ENCODE assay signal across 31 mouse cellular contexts in the genomic region with DNA sequence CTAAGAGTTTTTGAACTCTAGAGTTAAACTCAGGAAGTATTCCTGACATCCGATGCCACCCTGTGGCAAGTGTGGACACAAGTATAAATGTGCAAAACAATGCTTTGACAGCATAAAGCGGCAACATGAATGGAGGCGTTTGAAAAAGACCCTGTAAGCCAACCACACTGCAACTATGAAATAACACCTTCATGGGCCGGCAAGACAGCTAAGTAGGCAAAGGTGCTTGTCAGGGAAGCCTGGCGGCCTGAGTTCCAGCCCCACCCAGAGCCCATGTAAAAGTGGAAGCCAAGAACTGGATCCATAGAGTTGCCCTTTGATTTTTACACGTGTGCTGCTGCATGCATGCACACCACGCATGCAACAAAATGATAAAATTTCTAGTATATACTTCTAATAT. TPM values are rescaled to one million over a fixed set of nuclear protein-coding genes. Genes with fewer than 3 reads are reported as not detected.
DNase-seq lines count a peak whose midpoint lies in the region; ATAC-seq and TF ChIP-seq lines count a peak whose summit lies in the region.
"Had no signal": no experiment of that assay in that cellular context is flagged by ENCODE, and none has a peak within 500 bp of the region (broad histone marks: within the 10 kb centered on the region; RNA-seq: fewer than 3 reads in every experiment).

No protein-coding gene starts in this region.

- no peaks in the 10 kb centered on the region for H3K36me3 ChIP-seq in heart, embryonic 16.5 days (ENCODE audit: control insufficient read depth, insufficient read depth)
- no peaks in the 10 kb centered on the region for H3K36me3 ChIP-seq in heart, embryonic 12.5 days
- H3K36me3 ChIP-seq: hindbrain, embryonic 13.5 days; limb, embryonic 10.5 days; limb, embryonic 15.5 days; neural tube, embryonic 13.5 days had no signal

- H3K4me1 ChIP-seq in heart, embryonic 16.5 days (ENCODE audit: control insufficient read depth, insufficient read depth, low read length) = peaks cover 27% of the 10 kb centered on the region
- peaks cover 20% of the 10 kb centered on the region for H3K4me1 ChIP-seq in heart, embryonic 12.5 days (replicated peaks)

- intact Hi-C loops in heart, postnatal 25 days (cut with DNase I) = loop anchor here (2.0 to 10.0 kb wide), 2 partner anchors 16 to 372 kb away; a partner anchor contains a TSS

- no peaks in the 10 kb centered on the region for H3K9me3 ChIP-seq in heart, embryonic 16.5 days (replicated peaks; ENCODE audit: control insufficient read depth, low read length)
- no peaks in the 10 kb centered on the region for H3K9me3 ChIP-seq in heart, embryonic 12.5 days (replicated peaks)
- H3K9me3 ChIP-seq: hindbrain, embryonic 13.5 days; limb, embryonic 10.5 days; limb, embryonic 15.5 days; neural tube, embryonic 13.5 days had no signal

- H3K4me2 ChIP-seq in heart, embryonic 16.5 days (ENCODE audit: low read depth, low read length) = no peak overlapping the region
- no peak overlapping the region for H3K4me2 ChIP-seq in heart, embryonic 12.5 days
- H3K4me2 ChIP-seq: hindbrain, embryonic 13.5 days; limb, embryonic 15.5 days; lung, embryonic 14.5 days; midbrain, embryonic 11.5 days; neural tube, embryonic 13.5 days had no signal

- peak; percentile 87 for DNase-seq in heart, adult 11 months
- DNase-seq in heart, postnatal 25 days (ENCODE audit: low spot score) = no peak
- DNase-seq in layer of hippocampus, adult 2 months (ENCODE audit: low spot score in 2 of 2) = no peak
- no peak for DNase-seq in layer of hippocampus, adult 9-10 months (ENCODE audit: low spot score)
- peak; percentile 6 for DNase-seq in thymus, postnatal 4 days
- DNase-seq in thymus, postnatal 10 days (ENCODE audit: low spot score in 2 of 2) = no peak
- DNase-seq: adrenal gland, adult 2 months; adrenal gland, postnatal 36 days; cerebellum, adult 18-20 months; cerebellum, postnatal 10 days; forebrain, postnatal 0 days; kidney, adult 2 months; kidney, postnatal 4 days; layer of hippocampus, adult 9-11 months; lung, embryonic 14.5 days; right cerebral cortex, postnatal 4 days; thymus, postnatal 25 days had no signal

- no peaks in the 10 kb centered on the region for H3K27me3 ChIP-seq in heart, embryonic 16.5 days (ENCODE audit: control insufficient read depth, insufficient read depth, low read length)
- no peaks in the 10 kb centered on the region for H3K27me3 ChIP-seq in heart, embryonic 12.5 days (replicated peaks)
- H3K27me3 ChIP-seq: hindbrain, embryonic 13.5 days; limb, embryonic 15.5 days; neural tube, embryonic 13.5 days had no signal

- H3K27ac ChIP-seq in heart, embryonic 16.5 days (ENCODE audit: low read length) = peak overlapping the region; percentile 53; the same call in 1 of the 2 replicates
- H3K27ac ChIP-seq in heart, embryonic 12.5 days (ENCODE audit: poor library complexity, severe bottlenecking) = no peak overlapping the region
- no peak overlapping the region for H3K27ac ChIP-seq in layer of hippocampus, adult 2 months
- H3K27ac ChIP-seq: hindbrain, embryonic 13.5 days; kidney, postnatal 0 days; limb, embryonic 10.5 days; limb, embryonic 15.5 days; liver, embryonic 14.5 days; neural tube, embryonic 13.5 days had no signal

- no peak for ATAC-seq in heart, embryonic 16.5 days (replicated peaks; ENCODE audit: extremely low read depth, insufficient read depth, low FRiP score)
- no peak for ATAC-seq in heart, embryonic 12.5 days (ENCODE audit: insufficient number of reproducible peaks, low FRiP score)
- ATAC-seq: activated CD4-positive, CD25-positive, alpha-beta regulatory T cell, adult 4 months; forebrain, postnatal 0 days had no signal

- peak; percentile 29 for TF ChIP-seq CTCF in layer of hippocampus, adult 2 months (conservative IDR thresholded peaks at IDR 0.05)

- WGBS in heart, embryonic 16.5 days = 78% methylated on average over 7 of the region's 7 CpGs
- WGBS in heart, embryonic 12.5 days = 80% methylated on average over 7 of the region's 7 CpGs

- no peak overlapping the region for H3K4me3 ChIP-seq in heart, embryonic 16.5 days (ENCODE audit: low read length)
- H3K4me3 ChIP-seq in heart, embryonic 12.5 days = no peak overlapping the region
- H3K4me3 ChIP-seq in layer of hippocampus, adult 2 months = no peak overlapping the region
- H3K4me3 ChIP-seq: erythroblast, embryonic 14.5 days; hindbrain, embryonic 13.5 days; limb, embryonic 10.5 days; limb, embryonic 15.5 days; neural tube, embryonic 13.5 days had no signal

- no peak overlapping the region for H3K9ac ChIP-seq in heart, embryonic 16.5 days (ENCODE audit: low read length)
- no peak overlapping the region for H3K9ac ChIP-seq in heart, embryonic 12.5 days
- H3K9ac ChIP-seq: forebrain, postnatal 0 days; hindbrain, embryonic 13.5 days; limb, embryonic 15.5 days; liver, embryonic 14.5 days; lung, embryonic 14.5 days; neural tube, embryonic 13.5 days had no signal

RNA-seq across cellular contexts. Expression of a gene that starts 3.9 kb away (rescaled TPM):
- total RNA-seq in heart, postnatal 25 days (2021) = under 1 TPM; 0.73 to 0.99 TPM
- polyA plus RNA-seq in heart, embryonic 16.5 days (2015; fragmentation: Nextera tagmentation; extraction: Ambion mirVana) = 0.06 and 0.07 TPM in 2 replicates
- polyA plus RNA-seq in heart, embryonic 12.5 days (2016; fragmentation: Nextera tagmentation; extraction: Ambion mirVana) = 0.08 TPM in 1 of 2 replicates, not detected in the other
- total RNA-seq in layer of hippocampus, adult 2 months (2021) = 100 to 1,000 TPM; 102 to 105 TPM
- total RNA-seq: CH12.LX; common myeloid progenitor, adult 5-6 weeks; megakaryocyte, adult 5-6 weeks had no signal
- polyA plus RNA-seq: erythroblast, embryonic 14.5 days had no signal

RNA-seq across cellular contexts. Expression of a gene that starts 4.3 kb away (rescaled TPM):
- 10 to 100 TPM; 19.1 to 20.0 TPM for total RNA-seq in heart, postnatal 25 days (2021)
- 2.8 and 4.1 TPM in 2 replicates for polyA plus RNA-seq in heart, embryonic 16.5 days (2015; fragmentation: Nextera tagmentation; extraction: Ambion mirVana)
- 2.7 and 3.4 TPM in 2 replicates for polyA plus RNA-seq in heart, embryonic 12.5 days (2016; fragmentation: Nextera tagmentation; extraction: Ambion mirVana)
- 1 to 10 TPM; 6.8 to 6.9 TPM for total RNA-seq in layer of hippocampus, adult 2 months (2021)
- polyA plus RNA-seq: erythroblast, embryonic 14.5 days had no signal

RNA-seq across cellular contexts. Expression of a gene that starts 31.2 kb away (rescaled TPM):
- 1 to 10 TPM; 8.7 to 9.7 TPM for total RNA-seq in heart, postnatal 25 days (2021)
- polyA plus RNA-seq in heart, embryonic 16.5 days (2015; fragmentation: Nextera tagmentation; extraction: Ambion mirVana) = 7.0 and 8.1 TPM in 2 replicates
- polyA plus RNA-seq in heart, embryonic 12.5 days (2016; fragmentation: Nextera tagmentation; extraction: Ambion mirVana) = 8.0 and 9.2 TPM in 2 replicates
- 10 to 100 TPM; 35.0 to 37.6 TPM for total RNA-seq in layer of hippocampus, adult 2 months (2021)
- polyA plus RNA-seq: erythroblast, embryonic 14.5 days had no signal

Comparison
In these comparisons a context has a peak if more than half of its experiments do, and no peak if none do; other contexts are left out.
1. DNase-seq: peak in heart, adult 11 months (single experiment) and thymus, postnatal 4 days (single experiment); none in heart, postnatal 25 days (single experiment), layer of hippocampus, adult 2 months (0 of 2), layer of hippocampus, adult 9-10 months (single experiment) and thymus, postnatal 10 days (0 of 2).
2. RNA of a gene that starts 3.9 kb away (total RNA-seq): 102 to 105 TPM in layer of hippocampus, adult 2 months; 0.73 to 0.99 TPM in heart, postnatal 25 days; every median in the first group is over 10 times any median in the second.